Mouse (Mus musculus) testis, adult 2 months (tissue): Measurements from ENCODE around the gene Sgsh. TPM values are rescaled to one million over a fixed set of nuclear protein-coding genes. Genes with fewer than 3 reads are reported as not detected.
A peak's percentile ranks its signal among the peaks of the same experiment; 100 is the strongest.

ENCODE experiments used
- H3K27ac ChIP-seq: fragments of 200-500 bp; 2 replicates; pipeline ENCODE4 v1.5.1; 2012; ENCODE audit warnings: low read depth, low read length; ENCODE audit not compliant: control insufficient read depth, insufficient read depth
- H3K27me3 ChIP-seq: fragments of 200-500 bp; 2 replicates; pipeline ENCODE4 v1.6.1; 2012; ENCODE audit warnings: mild to moderate bottlenecking, low read length, moderate library complexity; ENCODE audit not compliant: control insufficient read depth, insufficient read depth
- H3K36me3 ChIP-seq: fragments of 200-500 bp; 2 replicates; pipeline ENCODE4 v1.6.1; 2012; ENCODE audit warnings: mild to moderate bottlenecking, low read length; ENCODE audit not compliant: control insufficient read depth, insufficient read depth
- H3K4me1 ChIP-seq: fragments of 200-500 bp; 2 replicates; pipeline ENCODE4 v1.6.1; 2012; ENCODE audit warnings: low read length; ENCODE audit not compliant: control insufficient read depth, insufficient read depth
- H3K4me3 ChIP-seq: fragments of 200-500 bp; 2 replicates; pipeline ENCODE4 v1.5.1; 2012; ENCODE audit warnings: low read depth, mild to moderate bottlenecking, low read length, moderate library complexity, mixed read lengths; ENCODE audit not compliant: control insufficient read depth
- CTCF ChIP-seq: fragments of 200-500 bp; IDR thresholded peaks from 2 replicates; pipeline ENCODE4 v1.5.1; 2012; ENCODE audit warnings: low read depth, mild to moderate bottlenecking, inconsistent platforms, low read length, moderate library complexity; ENCODE audit not compliant: control insufficient read depth, insufficient read depth, insufficient replicate concordance
- POLR2A ChIP-seq: fragments of 200-500 bp; IDR thresholded peaks from 2 replicates; pipeline ENCODE4 v1.6.1; 2012; ENCODE audit warnings: low read depth, mild to moderate bottlenecking, inconsistent platforms, low read length, moderate library complexity; ENCODE audit not compliant: control insufficient read depth
- polyA plus RNA-seq: library from polyadenylated mRNA; depleted of rRNA; stranded (reverse); fragments of >200 nt; gene quantifications from 2 replicates; pipeline ENCODE4 v1.2.3, GENCODE M21; 2012; rRNA removed

Gene Sgsh
- polyA plus RNA-seq, 1 experiment: 13.8 TPM

- H3K4me1 ChIP-seq: peaks cover 6% of the 10 kb centered on the region
- no peaks in the 10 kb centered on the region for H3K27me3 ChIP-seq
- H3K36me3 ChIP-seq: no peaks in the 10 kb centered on the region
- TF ChIP-seq POLR2A (no peak), CTCF (peak; percentile 18; the same call in 1 of the 2 replicates)
- no peak overlapping the region for H3K27ac ChIP-seq
- no peak overlapping the region for H3K4me3 ChIP-seq
Measured at GRCm38 (mm10) chr11:119304904-119305712, 50.2 kb downstream of the Sgsh start.

DNA sequence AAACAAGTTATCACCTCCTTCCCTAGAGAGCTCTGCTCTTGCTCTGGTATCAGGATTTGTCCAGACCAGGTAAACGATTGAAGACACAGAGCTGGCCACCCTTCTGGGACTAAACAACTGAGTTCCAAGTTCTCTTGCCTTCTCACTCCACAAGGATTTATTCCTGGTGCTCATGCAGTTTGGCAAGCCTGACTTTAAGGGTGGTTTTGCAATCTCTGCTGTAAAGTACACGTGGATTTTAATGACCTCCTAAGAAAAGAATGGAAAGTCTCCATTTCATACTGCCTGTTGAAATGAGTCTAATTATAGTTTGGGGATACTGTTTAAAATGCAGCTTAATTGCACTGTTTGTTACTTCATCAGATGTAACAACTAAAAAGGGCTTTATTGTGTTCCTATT lies 54.4 kb downstream of the Sgsh start:
- no peak for TF ChIP-seq POLR2A
- no peak for TF ChIP-seq CTCF
- Histone ChIP-seq H3K36me3 (no peaks in the 10 kb centered on the region; the same call in 1 of the 2 replicates), H3K27ac (no peak overlapping the region), H3K4me1 (no peaks in the 10 kb centered on the region; the same call in 1 of the 2 replicates), H3K27me3 (no peaks in the 10 kb centered on the region), H3K4me3 (no peak overlapping the region)

DNA sequence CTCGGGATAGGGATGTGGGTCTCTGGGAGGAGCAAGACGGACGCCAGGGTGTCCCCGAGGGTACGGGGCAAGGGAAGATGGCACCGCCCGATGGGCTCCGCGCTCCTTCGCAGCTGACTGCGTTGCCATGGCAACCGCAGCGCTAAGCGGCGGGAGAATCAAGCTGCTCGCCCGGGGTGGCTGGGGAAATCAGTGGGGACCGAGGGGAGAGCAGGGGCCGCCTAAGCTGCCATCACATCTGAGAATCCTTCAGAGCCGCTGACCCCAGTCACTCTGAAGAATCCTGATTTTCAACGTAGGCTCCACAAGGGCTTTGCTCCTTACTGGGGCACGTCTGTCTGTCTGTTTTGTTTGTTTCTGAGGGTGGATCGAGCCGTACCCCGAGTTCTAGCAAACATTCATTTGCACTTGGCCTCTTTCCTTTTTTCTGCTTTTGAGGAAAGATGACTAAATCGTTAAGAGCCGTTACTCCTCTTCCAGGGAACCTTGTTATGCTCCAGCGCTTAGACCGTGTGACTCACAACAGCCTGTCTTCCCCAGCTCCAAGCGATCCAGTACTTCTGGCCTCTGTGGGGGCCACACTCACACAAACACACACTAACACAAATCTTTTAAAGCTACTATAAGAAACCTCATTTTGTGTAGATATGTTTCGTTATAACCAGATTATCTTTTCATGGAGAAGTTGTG lies 54.9 kb downstream of the Sgsh start:
- Histone ChIP-seq H3K27ac (peak overlapping the region; percentile 78), H3K4me3 (peak overlapping the region; percentile 89)
- no peak for TF ChIP-seq CTCF
- TF ChIP-seq POLR2A: no peak

DNA sequence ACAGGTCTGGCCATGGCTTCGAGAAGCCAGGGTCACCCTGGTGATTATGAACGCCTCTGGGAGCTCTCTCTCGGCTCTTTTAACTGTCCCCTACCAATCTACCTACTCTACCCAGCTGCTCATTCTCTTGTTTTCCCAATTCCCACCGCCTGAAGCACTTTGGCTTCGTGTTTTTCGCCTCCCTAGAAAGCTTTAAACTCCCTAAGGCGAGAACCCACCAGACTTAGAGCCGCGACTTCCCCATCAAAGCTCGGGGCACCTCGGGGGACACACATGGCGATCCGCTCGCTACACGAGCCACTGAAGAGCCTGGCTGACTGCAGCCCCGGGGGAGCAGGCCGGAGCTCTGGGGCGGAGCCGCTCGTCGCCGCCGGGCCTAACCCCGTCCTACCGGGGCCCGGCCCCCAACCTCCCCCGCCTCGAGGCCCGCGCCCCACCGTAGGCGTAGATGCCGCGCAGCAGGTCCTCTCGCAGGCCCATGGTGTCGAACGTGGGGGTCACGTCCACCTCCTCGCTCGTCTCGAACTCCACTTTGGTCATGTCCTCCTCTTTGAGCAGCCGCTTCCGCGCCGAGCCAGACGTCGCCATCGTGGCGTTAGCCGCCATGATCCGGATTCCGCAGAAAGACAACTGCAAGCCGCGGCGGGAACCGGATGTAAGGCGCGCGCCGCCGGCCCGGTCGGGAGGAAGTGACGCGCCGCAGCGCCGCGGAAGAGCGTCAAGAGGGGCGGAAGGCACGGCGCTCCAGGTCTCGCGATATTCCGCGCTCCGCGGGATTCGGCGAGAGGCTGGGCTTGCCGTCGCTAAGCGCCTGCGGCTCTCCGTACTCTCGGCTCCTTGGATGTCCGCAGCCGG lies 55.7 kb downstream of the Sgsh start, which contains the start of gene Eif4a3:
Gene Eif4a3 (minus strand): TSS at position 699 of the 855 bp plus-strand sequence.
- H3K4me3 ChIP-seq: peak within 1 kb of the TSS; percentile 89
- peak within 1 kb of the TSS; percentile 88 for H3K27ac ChIP-seq
- H3K4me1 ChIP-seq: no peaks in the 10 kb centered on the region; the same call in 1 of the 2 replicates
- no peaks in the 10 kb centered on the region for H3K27me3 ChIP-seq
- no peaks in the 10 kb centered on the region; the same call in 1 of the 2 replicates for H3K36me3 ChIP-seq
- TF ChIP-seq CTCF: no peak
- TF ChIP-seq POLR2A: peak; percentile 91

More for the DNA sequence above, 54.9 kb downstream of the Sgsh start:
- Histone ChIP-seq H3K4me1 (no peaks in the 10 kb centered on the region; the same call in 1 of the 2 replicates), H3K36me3 (no peaks in the 10 kb centered on the region; the same call in 1 of the 2 replicates), H3K27me3 (no peaks in the 10 kb centered on the region)

DNA sequence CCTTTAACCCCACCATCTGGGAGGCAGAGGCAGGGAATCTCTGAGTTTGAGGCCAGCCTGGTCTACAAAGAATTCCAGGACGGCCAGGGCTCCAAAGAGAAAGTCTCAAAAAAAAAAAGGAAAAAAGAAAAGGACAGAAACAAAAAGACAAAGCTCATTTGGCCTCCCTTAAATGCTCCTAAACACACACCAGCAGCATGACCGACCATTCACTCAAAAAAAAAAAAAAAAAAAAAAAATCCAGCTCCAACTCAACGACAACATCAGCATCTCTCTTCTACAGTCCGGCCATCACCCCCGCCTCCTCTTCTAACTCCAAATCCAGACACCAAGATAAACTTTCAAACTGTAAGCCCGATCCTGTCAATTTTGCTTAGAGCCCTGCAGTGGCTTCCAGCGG lies 56.4 kb downstream of the Sgsh start:
- TF ChIP-seq CTCF (no peak), POLR2A (no peak)
- Histone ChIP-seq H3K27ac (no peak overlapping the region), H3K27me3 (no peaks in the 10 kb centered on the region), H3K36me3 (no peaks in the 10 kb centered on the region; the same call in 1 of the 2 replicates), H3K4me1 (no peaks in the 10 kb centered on the region; the same call in 1 of the 2 replicates), H3K4me3 (peak overlapping the region; percentile 89)

GRCm38 (mm10) chr11:119297996-119298395 lies 57.3 kb downstream of the Sgsh start:
- no peaks in the 10 kb centered on the region; the same call in 1 of the 2 replicates for H3K4me1 ChIP-seq
- TF ChIP-seq POLR2A (no peak), CTCF (no peak)
- H3K27ac ChIP-seq: no peak overlapping the region
- H3K27me3 ChIP-seq: no peaks in the 10 kb centered on the region
- H3K36me3 ChIP-seq: peaks cover 1% of the 10 kb centered on the region
- no peak overlapping the region for H3K4me3 ChIP-seq

Other genes with a start within 250 kb of the Sgsh start
- gene Tbc1d16, start 127.0 kb downstream of the Sgsh start, polyA plus RNA-seq: 1.1 and 1.2 TPM in 2 replicates
- gene Ccdc40, start 127.0 kb downstream of the Sgsh start, polyA plus RNA-seq: 73.2 and 78.5 TPM in 2 replicates
- gene Gaa, start 87.6 kb downstream of the Sgsh start, polyA plus RNA-seq: 41.9 and 46.2 TPM in 2 replicates
- gene Eif4a3, start 55.4 kb downstream of the Sgsh start, polyA plus RNA-seq: 73.6 and 81.2 TPM in 2 replicates
- 0.44 and 0.76 TPM in 2 replicates for gene Card14, start 47.8 kb downstream of the Sgsh start, polyA plus RNA-seq
- gene Slc26a11, start within 50 bp of the Sgsh start, polyA plus RNA-seq: 4.2 and 5.5 TPM in 2 replicates
- 3.9 and 4.5 TPM in 2 replicates for gene Rnf213, start 37.6 kb upstream of the Sgsh start, polyA plus RNA-seq
- gene Endov, start 135.8 kb upstream of the Sgsh start, polyA plus RNA-seq: 11.4 and 12.8 TPM in 2 replicates
- gene Nptx1, start 192.2 kb upstream of the Sgsh start, polyA plus RNA-seq: 0.22 and 0.29 TPM in 2 replicates
- gene Rptor, start 247.4 kb upstream of the Sgsh start, polyA plus RNA-seq: 25.4 and 28.8 TPM in 2 replicates